Mouse (Mus musculus) spleen, adult 2 months (tissue): ENCODE data around the gene Sstr5. TPM values are rescaled to one million over a fixed set of nuclear protein-coding genes. Genes with fewer than 3 reads are reported as not detected.

ENCODE experiments used
- DNase-seq, 2 experiments: peaks; one replicate each; pipeline versions ENCODE4 v3.0.0 to v3.0.0-alpha.2; 2012 to 2021; ENCODE audit warnings: low spot score in 2 of 2, low read depth in 1 of 2
- H3K27ac ChIP-seq: fragments of 200-500 bp; 2 replicates; pipeline ENCODE4 v1.5.1; 2012; ENCODE audit warnings: low read length, inconsistent platforms; ENCODE audit not compliant: insufficient read depth
- H3K27me3 ChIP-seq: fragments of 200-500 bp; 2 replicates; pipeline ENCODE4 v1.6.1; 2012; ENCODE audit warnings: mild to moderate bottlenecking, moderate library complexity, low read length, inconsistent platforms; ENCODE audit not compliant: control insufficient read depth, insufficient read depth
- H3K36me3 ChIP-seq: fragments of 200-500 bp; 2 replicates; pipeline ENCODE4 v1.6.1; 2012; ENCODE audit warnings: mild to moderate bottlenecking, low read length, inconsistent platforms; ENCODE audit not compliant: control insufficient read depth, insufficient read depth
- H3K4me1 ChIP-seq: fragments of 200-500 bp; 2 replicates; pipeline ENCODE4 v1.6.1; 2011; ENCODE audit warnings: inconsistent platforms; ENCODE audit not compliant: control insufficient read depth, insufficient read depth, insufficient read length
- H3K4me3 ChIP-seq: fragments of 200-500 bp; 2 replicates; pipeline ENCODE4 v1.5.1; 2011; ENCODE audit warnings: mild to moderate bottlenecking, inconsistent platforms; ENCODE audit not compliant: insufficient read depth, insufficient read length; ENCODE audit errors: extremely low read depth
- CTCF ChIP-seq: fragments of 200-500 bp; IDR thresholded peaks from 2 replicates; pipeline ENCODE4 v1.5.1; 2011; ENCODE audit warnings: mild to moderate bottlenecking, inconsistent platforms; ENCODE audit not compliant: insufficient read depth, insufficient read length, insufficient replicate concordance; ENCODE audit errors: extremely low read depth
- POLR2A ChIP-seq: fragments of 200-500 bp; IDR thresholded peaks from 2 replicates; pipeline ENCODE4 v1.6.1; 2011; ENCODE audit warnings: low read depth, low read length, inconsistent platforms
- WGBS: fragments of 180-500 bp; shearing (Covaris S2); methylation state at CpG from one replicate; pipeline ENCODE4 v1.1.7; 2018; 5-methylcytosine and 5-hydroxymethylcytosine counted together
- polyA plus RNA-seq: library from polyadenylated mRNA; depleted of rRNA; stranded (reverse); fragments of >200 nt; gene quantifications from 2 replicates; pipeline ENCODE4 v1.2.3, GENCODE M21; 2012; rRNA removed

Gene Sstr5
- polyA plus RNA-seq, 1 experiment: not detected

DNA sequence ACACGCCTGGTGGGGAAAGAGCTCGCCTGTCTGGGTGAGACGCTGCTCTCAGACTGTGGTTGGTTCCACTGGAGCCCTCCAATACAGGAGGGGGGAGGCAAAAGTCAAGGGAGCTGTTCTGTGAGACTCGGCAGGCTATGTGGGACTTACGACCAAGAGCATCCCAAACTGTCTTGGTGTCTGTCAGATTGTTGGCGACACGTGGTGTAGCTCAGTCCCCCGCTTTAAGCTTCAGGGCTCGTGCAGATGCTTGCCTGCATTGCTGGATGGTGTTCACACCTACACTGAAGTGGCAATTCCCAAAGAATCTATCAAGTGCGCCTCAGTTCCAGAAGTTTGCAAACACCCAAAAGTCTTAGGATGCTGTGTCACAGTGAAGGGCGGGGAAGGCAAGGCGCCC lies 49.2 kb downstream of the Sstr5 start:
- no peak for DNase-seq
- Histone ChIP-seq H3K36me3 (no peaks in the 10 kb centered on the region), H3K4me3 (no peak overlapping the region), H3K27ac (no peak overlapping the region), H3K27me3 (no peaks in the 10 kb centered on the region; the same call in 1 of the 2 replicates), H3K4me1 (peaks cover 9% of the 10 kb centered on the region; the same call in 1 of the 2 replicates)
- no peak for TF ChIP-seq POLR2A
- TF ChIP-seq CTCF: no peak
- 79% methylated on average over 12 of the region's 12 CpGs for WGBS

DNA sequence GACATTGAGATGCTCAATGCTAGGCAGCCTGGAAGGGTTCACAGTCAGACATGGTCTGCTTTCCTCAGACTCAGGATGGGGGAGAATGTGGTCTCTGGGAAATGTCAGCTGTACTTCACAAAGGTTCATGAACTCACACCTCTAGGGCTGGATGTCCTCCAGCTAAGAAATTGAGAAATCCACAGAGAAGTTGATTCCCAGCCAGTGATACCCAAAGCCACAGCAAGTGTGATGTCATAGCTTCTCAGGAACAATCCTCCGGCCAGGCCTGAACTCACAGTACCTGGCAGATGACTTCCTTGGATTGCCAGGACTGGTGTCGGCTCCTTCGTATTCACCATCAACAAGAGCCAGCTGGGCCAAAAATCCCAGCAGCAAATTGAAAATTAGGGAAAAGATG lies 51.2 kb downstream of the Sstr5 start:
- 85% methylated on average over 3 of the region's 3 CpGs for WGBS
- H3K4me3 ChIP-seq: no peak overlapping the region
- no peaks in the 10 kb centered on the region for H3K36me3 ChIP-seq
- TF ChIP-seq CTCF (no peak), POLR2A (no peak)
- no peak for DNase-seq
- H3K4me1 ChIP-seq: peaks cover 13% of the 10 kb centered on the region
- H3K27me3 ChIP-seq: no peaks in the 10 kb centered on the region; the same call in 1 of the 2 replicates
- no peak overlapping the region for H3K27ac ChIP-seq

- Histone ChIP-seq H3K27ac (no peak overlapping the region), H3K4me1 (peaks cover 13% of the 10 kb centered on the region), H3K4me3 (no peak overlapping the region), H3K36me3 (no peaks in the 10 kb centered on the region), H3K27me3 (no peaks in the 10 kb centered on the region; the same call in 1 of the 2 replicates)
- TF ChIP-seq POLR2A: no peak
- TF ChIP-seq CTCF: no peak
- no peak for DNase-seq
- 24% methylated on average over 4 of the region's 4 CpGs for WGBS
Observed at GRCm38 (mm10) chr17:25445074-25445473, 52.0 kb downstream of the Sstr5 start.

DNA sequence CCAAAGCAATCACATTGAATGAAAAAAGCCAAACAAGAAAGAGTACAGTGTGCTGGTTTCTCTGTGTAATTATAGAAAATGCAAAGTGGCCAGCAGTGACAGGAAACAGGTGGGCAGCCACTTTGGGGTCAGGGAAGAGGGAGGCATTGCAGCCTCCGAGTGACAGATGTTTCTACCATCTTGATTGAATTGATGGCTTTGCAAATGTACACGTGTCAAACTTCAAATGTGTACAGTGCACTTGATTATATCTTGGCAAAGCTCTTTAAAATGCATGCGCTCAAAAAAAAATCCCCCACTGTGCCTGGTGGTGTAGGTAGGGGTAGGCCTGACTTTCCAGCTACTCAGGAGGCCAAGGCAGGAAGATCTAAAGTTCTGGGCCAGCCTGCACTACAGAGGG lies 54.2 kb downstream of the Sstr5 start:
- no peak overlapping the region for H3K4me3 ChIP-seq
- H3K36me3 ChIP-seq: no peaks in the 10 kb centered on the region
- H3K4me1 ChIP-seq: peaks cover 13% of the 10 kb centered on the region
- 26% methylated on average over 3 of the region's 3 CpGs for WGBS
- H3K27ac ChIP-seq: peak overlapping the region; percentile 56; the same call in 1 of the 2 replicates
- no peaks in the 10 kb centered on the region for H3K27me3 ChIP-seq
- DNase-seq: no peak
- TF ChIP-seq CTCF: no peak
- TF ChIP-seq POLR2A: no peak

DNA sequence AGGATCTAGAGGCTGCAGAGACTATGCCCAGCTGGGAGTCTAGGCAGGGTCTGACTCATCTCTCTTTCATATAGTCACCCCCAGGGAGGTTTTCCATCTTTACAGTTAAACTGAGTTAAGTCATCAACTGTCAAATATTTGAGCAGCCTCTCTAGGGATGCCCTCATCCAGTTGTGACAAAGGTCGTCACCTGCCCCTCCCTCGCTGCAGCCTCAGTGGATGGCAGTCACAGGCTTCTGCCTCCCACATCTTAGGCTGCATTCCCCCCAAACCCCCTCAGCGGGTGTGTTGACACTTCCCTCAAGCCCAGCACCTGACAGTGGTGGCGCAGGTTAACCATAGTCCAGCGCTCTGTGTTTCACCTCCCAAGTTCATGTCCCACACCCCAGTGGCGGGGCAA lies 55.7 kb downstream of the Sstr5 start:
- TF ChIP-seq POLR2A (no peak), CTCF (no peak)
- Histone ChIP-seq H3K27ac (no peak overlapping the region), H3K4me3 (no peak overlapping the region), H3K4me1 (peaks cover 13% of the 10 kb centered on the region), H3K36me3 (no peaks in the 10 kb centered on the region), H3K27me3 (no peaks in the 10 kb centered on the region)
- WGBS: 59% methylated on average over 6 of the region's 6 CpGs
- DNase-seq: no peak

Other genes with a start within 250 kb of the Sstr5 start
- gene Baiap3, start 240.9 kb downstream of the Sstr5 start, polyA plus RNA-seq: 23.1 and 23.8 TPM in 2 replicates
- gene Ube2i, start 222.7 kb downstream of the Sstr5 start, polyA plus RNA-seq: 95.2 and 102 TPM in 2 replicates
- gene Prss34, start 198.9 kb downstream of the Sstr5 start, polyA plus RNA-seq: 2.5 and 2.7 TPM in 2 replicates
- gene Prss28, start 188.6 kb downstream of the Sstr5 start, polyA plus RNA-seq: not detected in 2 replicates
- 0.26 and 0.32 TPM in 2 replicates for gene Prss29, start 178.6 kb downstream of the Sstr5 start, polyA plus RNA-seq
- 0.11 TPM in 1 of 2 replicates, not detected in the other for gene Tpsab1, start 151.7 kb downstream of the Sstr5 start, polyA plus RNA-seq
- gene Tpsb2, start 131.0 kb downstream of the Sstr5 start, polyA plus RNA-seq: 1.2 and 1.6 TPM in 2 replicates
- gene Tpsg1, start 128.0 kb downstream of the Sstr5 start, polyA plus RNA-seq: 0.09 TPM in 1 of 2 replicates, not detected in the other
- gene Cacna1h, start 63.5 kb downstream of the Sstr5 start, polyA plus RNA-seq: 11.6 and 14.4 TPM in 2 replicates
- gene Tekt4, start 42.7 kb downstream of the Sstr5 start, polyA plus RNA-seq: 0.06 TPM in 1 of 2 replicates, not detected in the other
- 0.65 and 0.83 TPM in 2 replicates for gene Sox8, start 73.4 kb upstream of the Sstr5 start, polyA plus RNA-seq
- gene Lmf1, start 81.8 kb upstream of the Sstr5 start, polyA plus RNA-seq: 13.1 and 15.6 TPM in 2 replicates
- gene Gng13, start 219.9 kb upstream of the Sstr5 start, polyA plus RNA-seq: 0.16 TPM in 1 of 2 replicates, not detected in the other
- 10.6 and 13.0 TPM in 2 replicates for gene Chtf18, start 230.1 kb upstream of the Sstr5 start, polyA plus RNA-seq
- gene Rpusd1, start 230.4 kb upstream of the Sstr5 start, polyA plus RNA-seq: 25.9 and 37.9 TPM in 2 replicates
- 0.09 and 0.13 TPM in 2 replicates for gene Mslnl, start 238.8 kb upstream of the Sstr5 start, polyA plus RNA-seq